Mouse (Mus musculus) limb, embryonic 13.5 days (tissue): ENCODE results near the gene Gad2. TPM values are rescaled to one million over a fixed set of nuclear protein-coding genes. Genes with fewer than 3 reads are reported as not detected.

ENCODE experiments used
- ATAC-seq: fragments of 200-750 bp; cut with Nextera tagmentation; 2 replicates; pipeline ENCODE4 v1.8.0; 2017; ENCODE audit warnings: low read depth, moderate number of reproducible peaks, moderate TSS enrichment; ENCODE audit not compliant: low FRiP score
- H3K27ac ChIP-seq: fragments of 300-500 bp; sonication (generic); 2 replicates; pipeline ENCODE4 v1.5.1; 2015; ENCODE audit warnings: inconsistent platforms, mild to moderate bottlenecking, moderate library complexity
- H3K27me3 ChIP-seq: fragments of 300-500 bp; sonication (generic); 2 replicates; pipeline ENCODE4 v1.6.1; 2015; ENCODE audit warnings: mild to moderate bottlenecking, inconsistent platforms
- H3K36me3 ChIP-seq: fragments of 300-500 bp; sonication (generic); 2 replicates; pipeline ENCODE4 v1.6.1; 2015; ENCODE audit warnings: inconsistent platforms, mild to moderate bottlenecking, moderate library complexity
- H3K4me1 ChIP-seq: fragments of 300-500 bp; sonication (generic); 2 replicates; pipeline ENCODE4 v1.6.1; 2015; ENCODE audit warnings: inconsistent platforms
- H3K4me2 ChIP-seq: fragments of 300-500 bp; sonication (generic); replicated peaks from 2 replicates; pipeline ENCODE4 v1.6.1; 2015; ENCODE audit warnings: inconsistent platforms, mild to moderate bottlenecking, moderate library complexity
- H3K4me3 ChIP-seq: fragments of 300-500 bp; sonication (generic); 2 replicates; pipeline ENCODE4 v1.5.1; 2015; ENCODE audit warnings: moderate library complexity, mild to moderate bottlenecking, inconsistent platforms
- H3K9ac ChIP-seq: fragments of 300-500 bp; sonication (generic); 2 replicates; pipeline ENCODE4 v1.6.1; 2015; ENCODE audit warnings: mild to moderate bottlenecking, inconsistent platforms
- H3K9me3 ChIP-seq: fragments of 300-500 bp; sonication (generic); 2 replicates; pipeline ENCODE4 v1.6.1; 2016; ENCODE audit warnings: inconsistent platforms
- WGBS: fragments of 180-500 bp; shearing (Covaris S2); methylation state at CpG from one replicate; pipeline ENCODE4 v1.1.7; 2015; 5-methylcytosine and 5-hydroxymethylcytosine counted together
- polyA plus RNA-seq: library from polyadenylated mRNA; unstranded; fragments of >200 nt; fragmentation: Nextera tagmentation; extraction: Ambion mirVana; gene quantifications from 2 replicates; pipeline ENCODE4 v1.2.1, GENCODE M21; 2015

Gad2 gene
- polyA plus RNA-seq, 1 experiment from 2014 or later: 0.76 TPM

DNA sequence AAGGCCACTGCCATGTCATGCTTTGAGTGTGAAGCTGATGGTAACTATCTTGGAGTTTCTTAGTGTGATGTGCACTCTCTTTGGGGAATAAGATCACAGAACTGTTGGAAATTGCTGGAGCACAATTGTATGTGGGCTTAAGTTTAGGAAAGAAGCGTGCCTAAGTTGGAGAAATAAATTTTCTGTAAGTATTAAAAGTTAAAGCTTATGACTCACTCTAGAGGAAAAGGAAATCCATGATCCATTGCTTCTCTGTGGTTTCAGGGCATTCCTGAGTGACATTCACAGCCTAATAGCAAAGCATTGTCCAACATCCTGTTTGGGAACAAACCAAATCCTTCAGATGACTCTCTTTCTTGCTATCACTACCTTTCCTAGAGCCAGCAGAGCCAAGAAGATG, 49.3 kb downstream of the Gad2 start:
- H3K4me1 ChIP-seq: no peaks in the 10 kb centered on the region
- no peaks in the 10 kb centered on the region for H3K36me3 ChIP-seq
- H3K9me3 ChIP-seq: no peaks in the 10 kb centered on the region
- no peak overlapping the region for H3K9ac ChIP-seq
- H3K4me2 ChIP-seq: no peak overlapping the region
- no peak for ATAC-seq
- H3K4me3 ChIP-seq: no peak overlapping the region
- H3K27me3 ChIP-seq: no peaks in the 10 kb centered on the region
- H3K27ac ChIP-seq: no peak overlapping the region
- WGBS: 69% methylated on average over 1 of the region's 1 CpGs

GRCm38 (mm10) chr2:22677066-22677465, 55.1 kb downstream of the Gad2 start:
- no peaks in the 10 kb centered on the region for H3K9me3 ChIP-seq
- H3K27ac ChIP-seq: no peak overlapping the region
- no peaks in the 10 kb centered on the region for H3K36me3 ChIP-seq
- H3K4me3 ChIP-seq: no peak overlapping the region
- no peak for ATAC-seq
- WGBS: 22% methylated on average over 8 of the region's 8 CpGs
- H3K4me1 ChIP-seq: no peaks in the 10 kb centered on the region
- no peaks in the 10 kb centered on the region for H3K27me3 ChIP-seq
- no peak overlapping the region for H3K4me2 ChIP-seq
- no peak overlapping the region for H3K9ac ChIP-seq

DNA sequence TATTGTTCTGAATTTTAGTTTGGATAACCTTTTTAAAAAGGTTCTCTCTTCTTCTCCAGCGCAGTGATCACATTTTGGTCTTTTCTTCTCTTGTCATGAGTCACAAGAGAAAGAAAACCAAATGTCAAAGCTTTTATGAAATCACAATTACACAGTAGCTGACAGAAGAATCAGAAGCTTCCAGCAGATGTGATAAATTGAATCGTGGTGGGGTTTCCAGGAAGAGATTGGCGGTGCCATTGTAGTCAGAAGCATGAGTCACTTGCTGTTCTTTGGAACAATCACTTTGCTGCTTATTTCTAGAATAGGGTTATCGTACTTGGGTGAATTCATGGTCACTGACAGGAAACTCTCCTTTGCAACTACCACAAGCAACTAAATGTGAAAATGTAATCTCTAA, 57.9 kb downstream of the Gad2 start:
- Histone ChIP-seq H3K9ac (no peak overlapping the region), H3K4me2 (no peak overlapping the region), H3K27ac (no peak overlapping the region), H3K4me3 (no peak overlapping the region), H3K9me3 (no peaks in the 10 kb centered on the region), H3K36me3 (no peaks in the 10 kb centered on the region), H3K4me1 (no peaks in the 10 kb centered on the region), H3K27me3 (no peaks in the 10 kb centered on the region)
- no peak for ATAC-seq
- WGBS: 88% methylated on average over 4 of the region's 4 CpGs

- WGBS: 83% methylated on average over 7 of the region's 7 CpGs
- no peak overlapping the region for H3K9ac ChIP-seq
- no peak overlapping the region for H3K27ac ChIP-seq
- no peaks in the 10 kb centered on the region for H3K9me3 ChIP-seq
- H3K27me3 ChIP-seq: no peaks in the 10 kb centered on the region
- no peak overlapping the region for H3K4me2 ChIP-seq
- H3K36me3 ChIP-seq: no peaks in the 10 kb centered on the region
- no peaks in the 10 kb centered on the region for H3K4me1 ChIP-seq
- ATAC-seq: no peak
- no peak overlapping the region for H3K4me3 ChIP-seq
Measured at GRCm38 (mm10) chr2:22689969-22690368, 68.0 kb downstream of the Gad2 start.

DNA sequence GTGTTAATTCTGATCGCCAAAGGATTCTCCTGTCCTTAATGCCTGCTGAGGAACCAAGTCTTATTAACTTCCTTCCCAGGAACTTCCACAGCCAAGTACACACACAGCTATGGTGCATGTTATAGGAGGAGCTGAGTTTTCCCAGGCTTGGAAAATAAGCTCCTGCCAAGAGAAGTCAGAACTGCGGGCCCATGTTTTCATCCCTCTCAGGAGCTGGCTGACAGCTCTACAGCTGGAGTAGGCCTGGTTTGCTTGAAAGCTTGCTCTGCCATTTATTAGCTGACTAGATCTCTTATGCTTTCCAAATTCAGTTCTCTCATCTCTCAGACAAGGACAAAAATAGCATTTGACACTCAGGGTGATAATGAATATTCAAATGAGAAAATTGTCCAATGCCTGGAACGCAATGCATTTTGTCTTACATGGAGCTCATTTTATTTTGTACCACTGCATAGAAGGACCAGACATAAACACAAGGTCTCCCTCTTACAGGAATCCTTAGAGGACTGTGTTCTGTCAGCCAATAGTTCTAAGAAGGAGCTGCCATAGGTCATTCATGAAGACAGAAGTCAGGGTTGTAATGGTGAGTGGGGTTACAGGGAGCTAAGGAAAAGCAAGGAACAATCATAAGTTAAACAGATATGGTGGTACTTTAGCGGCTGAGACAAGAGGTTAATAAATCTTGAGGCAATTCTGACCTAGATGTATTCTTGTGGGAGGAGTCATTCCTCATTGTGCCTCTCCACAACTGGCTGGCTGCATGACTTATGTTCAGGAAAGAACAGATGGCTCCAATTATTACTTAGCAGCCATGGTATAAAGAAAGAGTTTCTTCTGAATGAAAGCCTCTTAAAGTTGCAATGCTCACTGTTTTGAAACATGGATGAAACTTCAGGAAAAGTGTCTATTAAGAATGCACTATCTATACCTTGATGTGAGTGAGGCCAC, 83.0 kb downstream of the Gad2 start:
- Histone ChIP-seq H3K9me3 (no peaks in the 10 kb centered on the region), H3K27me3 (no peaks in the 10 kb centered on the region), H3K4me2 (no peak overlapping the region), H3K27ac (no peak overlapping the region), H3K9ac (no peak overlapping the region), H3K36me3 (no peaks in the 10 kb centered on the region), H3K4me3 (no peak overlapping the region), H3K4me1 (peaks cover 14% of the 10 kb centered on the region; the same call in 1 of the 2 replicates)
- ATAC-seq: peak; percentile 28; the same call in 1 of the 2 replicates
- 48% methylated on average over 4 of the region's 4 CpGs for WGBS

- Histone ChIP-seq H3K36me3 (no peaks in the 10 kb centered on the region), H3K4me1 (peaks cover 14% of the 10 kb centered on the region; the same call in 1 of the 2 replicates), H3K27me3 (no peaks in the 10 kb centered on the region), H3K4me2 (no peak overlapping the region), H3K9ac (no peak overlapping the region), H3K4me3 (no peak overlapping the region), H3K9me3 (no peaks in the 10 kb centered on the region), H3K27ac (no peak overlapping the region)
- no peak for ATAC-seq
- WGBS: 51% methylated on average over 3 of the region's 3 CpGs
Measured at GRCm38 (mm10) chr2:22706233-22706632, 84.2 kb downstream of the Gad2 start.

DNA sequence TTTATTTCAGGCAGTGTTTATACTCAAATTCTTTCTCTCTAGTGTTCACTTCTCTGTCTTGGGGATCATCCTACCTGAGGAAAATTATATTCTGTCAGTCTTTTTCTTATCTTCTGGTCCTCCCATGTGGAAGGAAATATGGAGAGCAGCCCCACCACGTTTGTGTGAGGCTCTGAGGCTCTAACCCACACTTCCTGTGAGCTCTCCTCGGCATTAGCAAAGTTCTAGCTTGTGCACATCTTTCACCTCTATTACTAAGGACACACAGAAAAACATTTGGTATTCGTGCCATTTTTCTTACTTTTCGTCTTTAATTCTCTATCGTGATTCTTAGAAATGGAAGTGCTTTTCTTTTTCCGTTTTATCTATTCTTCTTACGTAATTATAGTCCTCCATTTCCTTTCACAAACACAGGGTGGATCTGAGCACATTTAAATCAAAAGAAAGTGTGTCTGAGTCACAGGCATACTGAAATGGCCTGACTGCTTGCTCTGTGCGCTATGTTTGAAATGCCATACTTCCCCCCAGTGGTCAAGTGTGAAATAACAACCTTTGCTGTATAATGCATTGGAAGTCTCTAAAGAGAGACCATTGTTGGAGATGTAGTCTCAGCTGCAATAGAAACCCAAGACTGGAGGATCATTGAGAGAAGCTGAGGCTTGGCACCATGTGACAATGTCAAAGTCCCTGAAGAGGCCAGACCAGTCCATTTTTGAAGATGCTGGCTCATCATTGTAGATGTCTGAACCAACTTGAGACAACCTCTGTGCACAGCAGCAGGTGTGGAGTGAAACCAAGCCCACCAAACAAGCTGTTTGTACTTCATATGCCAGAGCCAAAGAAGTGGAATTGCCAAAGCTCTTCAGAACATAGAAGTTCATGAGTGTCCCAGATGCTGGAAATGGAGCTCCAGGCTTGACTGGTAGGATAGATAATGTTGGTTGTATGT, 99.8 kb downstream of the Gad2 start:
- no peaks in the 10 kb centered on the region for H3K27me3 ChIP-seq
- H3K9ac ChIP-seq: no peak overlapping the region
- H3K4me2 ChIP-seq: no peak overlapping the region
- H3K9me3 ChIP-seq: no peaks in the 10 kb centered on the region
- ATAC-seq: peak; percentile 89
- H3K4me1 ChIP-seq: no peaks in the 10 kb centered on the region
- 26% methylated on average over 8 of the region's 8 CpGs for WGBS
- no peaks in the 10 kb centered on the region for H3K36me3 ChIP-seq
- no peak overlapping the region for H3K4me3 ChIP-seq
- H3K27ac ChIP-seq: no peak overlapping the region

DNA sequence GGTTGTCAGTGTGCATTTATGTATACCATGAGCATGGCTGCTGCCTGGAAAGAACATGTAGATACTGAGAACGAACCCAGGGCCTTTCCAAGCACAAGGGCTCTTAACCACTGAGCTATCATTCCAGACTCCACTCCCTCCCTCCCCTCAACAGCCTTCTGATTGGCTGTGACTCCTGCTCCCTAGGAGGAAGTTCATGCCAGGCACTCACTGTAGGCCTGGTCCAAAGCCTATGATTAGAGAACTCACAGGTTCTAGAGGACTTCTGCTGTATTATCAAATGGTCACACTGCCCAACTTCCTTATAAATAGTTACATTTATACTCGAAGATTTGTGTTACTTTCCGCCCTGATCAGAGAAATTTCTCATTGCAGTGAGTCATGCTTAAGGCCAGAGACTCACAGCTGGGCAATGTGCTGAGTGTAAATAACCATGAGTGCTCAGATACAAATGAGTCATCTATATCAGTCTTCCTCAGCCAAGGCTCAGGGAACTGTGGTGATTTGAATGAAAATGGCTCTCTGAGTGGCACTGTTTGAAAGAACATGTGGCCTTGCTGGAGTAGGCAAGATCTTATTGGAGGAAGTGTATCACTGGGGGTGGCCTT, 102.0 kb downstream of the Gad2 start:
- WGBS: 74% methylated on average over 3 of the region's 3 CpGs
- no peak overlapping the region for H3K4me3 ChIP-seq
- H3K4me1 ChIP-seq: no peaks in the 10 kb centered on the region
- no peaks in the 10 kb centered on the region for H3K9me3 ChIP-seq
- H3K27me3 ChIP-seq: no peaks in the 10 kb centered on the region
- ATAC-seq: no peak
- no peaks in the 10 kb centered on the region for H3K36me3 ChIP-seq
- no peak overlapping the region for H3K9ac ChIP-seq
- H3K4me2 ChIP-seq: no peak overlapping the region
- no peak overlapping the region for H3K27ac ChIP-seq

- no peaks in the 10 kb centered on the region for H3K36me3 ChIP-seq
- H3K4me2 ChIP-seq: no peak overlapping the region
- H3K27me3 ChIP-seq: no peaks in the 10 kb centered on the region
- no peaks in the 10 kb centered on the region for H3K9me3 ChIP-seq
- H3K4me1 ChIP-seq: no peaks in the 10 kb centered on the region
- H3K9ac ChIP-seq: no peak overlapping the region
- no peak overlapping the region for H3K4me3 ChIP-seq
- 82% methylated on average over 1 of the region's 1 CpGs for WGBS
- no peak for ATAC-seq
- H3K27ac ChIP-seq: no peak overlapping the region
Measured at GRCm38 (mm10) chr2:22727113-22727512, 105.1 kb downstream of the Gad2 start.

DNA sequence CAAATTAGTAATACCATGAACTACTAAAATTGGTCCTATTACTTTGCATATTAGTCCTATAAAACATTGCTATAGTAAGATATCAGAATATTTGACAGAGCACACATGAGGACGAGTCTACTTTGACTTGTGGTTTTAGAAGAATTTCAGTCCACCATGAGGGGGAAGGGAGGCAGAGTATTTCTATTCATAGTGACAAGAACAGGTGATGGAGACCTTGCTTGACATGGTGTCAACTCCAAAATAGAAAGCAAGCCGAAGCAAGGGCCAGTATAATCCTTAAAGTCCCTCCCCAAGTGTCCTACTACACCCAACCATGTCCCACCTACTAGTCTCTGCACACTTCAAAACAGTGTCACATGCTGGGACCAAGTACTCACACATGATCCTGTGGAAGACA, 114.1 kb downstream of the Gad2 start:
- H3K4me1 ChIP-seq: no peaks in the 10 kb centered on the region
- no peak overlapping the region for H3K4me2 ChIP-seq
- no peaks in the 10 kb centered on the region for H3K27me3 ChIP-seq
- no peak overlapping the region for H3K27ac ChIP-seq
- H3K36me3 ChIP-seq: no peaks in the 10 kb centered on the region
- no peak overlapping the region for H3K9ac ChIP-seq
- 67% methylated on average over 2 of the region's 2 CpGs for WGBS
- no peak for ATAC-seq
- H3K9me3 ChIP-seq: no peaks in the 10 kb centered on the region
- H3K4me3 ChIP-seq: no peak overlapping the region

- Histone ChIP-seq H3K9me3 (no peaks in the 10 kb centered on the region), H3K4me2 (no peak overlapping the region), H3K4me3 (no peak overlapping the region), H3K27me3 (no peaks in the 10 kb centered on the region), H3K27ac (no peak overlapping the region), H3K36me3 (no peaks in the 10 kb centered on the region), H3K4me1 (peaks cover 3% of the 10 kb centered on the region; the same call in 1 of the 2 replicates), H3K9ac (no peak overlapping the region)
- ATAC-seq: no peak
- WGBS: 45% methylated on average over 1 of the region's 1 CpGs
Measured at GRCm38 (mm10) chr2:22739369-22739768, 117.4 kb downstream of the Gad2 start.

DNA sequence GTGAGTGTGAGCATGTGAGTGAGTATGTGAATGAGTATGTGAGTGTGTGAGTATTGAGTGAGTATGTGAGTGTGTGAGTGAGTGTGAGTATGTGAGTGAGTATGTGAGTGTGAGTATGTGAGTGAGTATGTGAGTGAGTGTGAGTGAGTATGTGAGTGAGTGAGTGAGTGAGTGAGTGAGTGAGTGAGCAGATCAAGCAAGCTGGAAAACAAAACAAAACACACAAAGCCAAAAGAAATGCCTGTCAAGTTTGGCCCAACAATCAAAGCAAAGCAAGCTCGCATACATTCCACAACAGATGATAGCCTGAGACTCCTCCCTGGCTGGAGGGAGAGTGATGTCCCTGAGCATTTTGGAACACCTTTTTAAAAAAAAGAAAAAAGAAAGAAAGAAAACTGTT, 118.4 kb downstream of the Gad2 start:
- H3K4me2 ChIP-seq: no peak overlapping the region
- H3K36me3 ChIP-seq: no peaks in the 10 kb centered on the region
- H3K4me3 ChIP-seq: no peak overlapping the region
- WGBS: 77% methylated on average over 1 of the region's 1 CpGs
- H3K27me3 ChIP-seq: peaks cover under 1% of the 10 kb centered on the region; the same call in 1 of the 2 replicates
- no peak for ATAC-seq
- no peaks in the 10 kb centered on the region for H3K9me3 ChIP-seq
- peaks cover 3% of the 10 kb centered on the region; the same call in 1 of the 2 replicates for H3K4me1 ChIP-seq
- H3K9ac ChIP-seq: no peak overlapping the region
- no peak overlapping the region for H3K27ac ChIP-seq
